Mouse (Mus musculus) right cerebral cortex, postnatal 4 days (tissue): ENCODE data around the gene P2ry2.

Experiments used
- DNase-seq: peaks from one replicate; pipeline ENCODE4 v3.0.0-alpha.2; 2022

The P2ry2 gene

DNA sequence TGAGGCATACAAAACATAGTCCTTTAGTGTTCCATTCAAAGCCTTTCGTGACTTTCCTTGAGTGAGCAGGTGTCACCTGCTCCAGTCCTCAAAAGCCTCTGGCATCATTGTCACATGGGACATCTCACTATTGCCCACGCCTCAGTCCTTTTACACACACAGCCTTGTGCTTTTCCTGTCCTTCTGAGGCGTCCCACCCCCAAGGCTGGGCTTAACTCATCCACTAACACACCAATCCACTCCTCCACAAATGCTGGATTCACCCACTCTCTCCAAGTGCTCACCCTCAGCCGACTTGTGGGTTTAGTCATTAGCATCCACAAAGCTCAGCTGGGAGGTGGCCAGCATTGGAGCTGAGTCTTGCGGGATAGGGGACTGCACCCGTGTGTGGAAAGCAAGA is 4.8 kb upstream of the P2ry2 start:
- no peak for DNase-seq

GRCm38 (mm10) chr7:101017021-101017461 is 4.4 kb upstream of the P2ry2 start:
- peak; percentile 67 for DNase-seq

GRCm38 (mm10) chr7:101014985-101015384 is 2.3 kb upstream of the P2ry2 start:
- no peak for DNase-seq

DNA sequence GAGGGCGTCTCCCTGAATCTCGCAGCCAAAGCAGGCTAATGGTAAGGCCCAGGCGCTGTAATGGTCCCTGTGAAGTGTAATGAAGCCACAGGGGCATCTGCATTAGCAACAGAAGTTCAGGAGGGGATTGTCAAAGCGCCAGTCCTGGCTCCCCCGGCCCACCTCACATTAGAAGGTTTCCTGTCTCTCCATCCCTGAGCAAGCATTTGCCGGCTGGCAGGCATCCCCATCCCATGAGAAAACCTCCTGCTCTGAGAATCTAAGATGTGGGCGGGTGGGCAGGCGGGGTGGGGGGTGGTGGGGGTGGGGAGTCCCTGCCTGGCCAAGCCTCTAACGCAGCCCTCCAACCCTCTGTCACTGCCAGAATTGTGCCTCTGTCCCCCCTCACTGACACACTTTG is 1.4 kb upstream of the P2ry2 start:
- DNase-seq = no peak

DNA sequence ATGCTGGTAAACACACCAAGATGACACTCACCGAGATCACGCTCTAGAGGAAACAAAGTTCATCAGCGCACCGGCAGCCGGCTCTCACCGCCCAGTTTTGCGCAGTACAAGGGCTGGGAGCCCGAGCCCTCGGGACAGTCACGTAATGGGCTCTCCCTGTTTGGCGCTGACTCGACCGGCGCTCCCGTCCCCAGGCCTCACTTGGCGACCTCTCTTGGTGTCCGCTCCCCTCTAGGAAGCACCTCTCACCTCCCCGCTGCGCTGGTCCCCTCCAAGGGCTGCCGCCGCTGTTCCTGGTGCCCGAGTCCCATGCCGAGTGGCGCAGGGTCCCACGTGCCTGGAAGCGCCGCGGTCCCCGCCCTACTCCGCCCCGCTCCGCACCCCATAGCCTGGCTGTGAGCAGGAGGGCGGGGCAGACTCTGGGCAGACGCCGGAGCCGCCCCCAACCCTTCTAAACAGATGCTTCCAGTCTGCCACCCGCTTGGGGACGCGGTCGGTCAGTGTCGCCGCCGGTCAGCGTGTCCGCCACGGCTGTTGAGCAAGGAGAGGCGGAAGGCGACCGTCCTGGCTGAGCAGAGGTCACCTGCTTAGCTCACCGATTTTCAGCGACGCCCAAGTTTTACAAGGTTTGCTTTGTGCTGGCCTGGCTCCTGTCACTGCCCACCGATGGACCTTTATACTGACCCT is 842 bp downstream of the P2ry2 start:
- peak; percentile 42 for DNase-seq

DNA sequence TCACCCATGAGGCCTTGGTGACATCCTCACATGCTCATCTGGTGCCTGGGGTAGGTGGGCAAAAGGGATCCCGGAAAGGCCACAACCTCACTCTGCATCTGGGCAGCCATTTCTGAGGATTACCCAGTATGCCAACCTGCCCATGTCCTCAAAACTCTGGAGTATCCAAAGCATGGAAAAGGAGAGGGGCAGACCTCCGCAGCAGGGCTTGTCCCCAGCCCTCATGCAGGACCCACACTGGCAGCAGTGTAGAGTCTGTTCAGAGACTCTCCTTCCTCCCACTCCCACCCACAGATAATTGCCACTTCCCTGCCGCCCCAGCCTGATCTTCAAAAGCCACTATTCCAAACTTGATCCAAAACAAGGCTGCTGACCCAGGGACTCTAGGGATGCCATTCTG is 1.9 kb downstream of the P2ry2 start:
- DNase-seq = no peak

GRCm38 (mm10) chr7:101006201-101006600 is 6.5 kb downstream of the P2ry2 start:
- DNase-seq = no peak

DNA sequence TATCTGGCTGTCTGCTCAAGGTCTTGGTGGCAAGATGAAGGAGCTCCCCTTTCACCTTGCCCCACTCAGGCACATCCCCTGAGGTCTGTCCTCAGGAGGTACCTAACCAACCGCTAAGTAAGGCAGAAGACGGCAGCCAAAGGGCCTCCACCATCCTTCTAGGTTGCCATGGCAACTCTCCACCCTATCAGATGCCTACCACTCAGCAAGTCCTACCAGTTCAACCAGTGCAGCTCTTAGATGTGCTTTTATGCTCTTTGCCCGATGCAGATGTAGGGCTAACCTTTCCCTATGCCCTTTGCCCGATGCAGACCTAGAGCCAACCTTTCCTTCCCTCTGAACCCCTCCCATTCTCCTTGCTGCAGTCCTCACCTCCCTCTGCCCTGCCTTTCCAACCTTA is 7.5 kb downstream of the P2ry2 start:
- no peak for DNase-seq

DNA sequence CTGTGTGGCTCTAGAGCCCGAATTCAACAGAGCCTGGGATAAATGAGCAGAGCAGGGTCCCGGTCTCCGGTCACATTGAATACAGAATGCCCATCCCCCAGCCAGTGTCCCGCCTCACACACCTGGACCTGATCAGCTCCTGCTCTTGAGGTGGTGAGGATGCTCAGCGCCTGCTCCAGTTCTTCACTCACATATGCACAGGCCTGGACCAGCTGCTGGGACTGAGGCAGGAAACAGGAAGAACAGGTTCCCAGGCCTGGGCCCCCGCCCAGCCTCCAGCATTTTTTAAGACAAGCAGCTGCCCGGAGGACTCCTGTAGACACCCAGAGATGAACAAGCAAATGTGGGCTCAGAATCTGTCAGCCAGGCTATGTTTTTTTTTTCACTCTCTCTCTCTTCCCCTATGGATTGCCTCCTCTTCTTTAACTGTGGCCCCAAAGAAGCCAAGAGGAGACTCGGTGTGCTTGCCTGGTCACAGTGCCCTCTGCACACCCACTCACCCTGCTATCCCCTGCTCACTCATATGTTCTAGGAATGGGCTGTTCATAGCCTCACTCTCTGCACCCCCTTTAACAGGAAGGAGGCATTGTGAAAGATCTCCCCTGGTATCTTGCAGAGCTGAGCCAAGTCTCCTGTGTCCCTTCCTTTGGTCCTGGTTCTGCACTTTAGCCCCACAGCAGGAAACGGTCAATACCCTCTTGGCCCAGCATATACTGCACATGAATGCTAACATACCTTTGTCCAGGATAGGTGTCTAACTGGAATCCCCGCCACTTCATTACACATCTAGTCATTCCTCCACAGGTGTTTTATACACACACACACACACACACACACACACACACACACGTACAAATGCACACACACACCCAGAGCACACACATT is 9.0 kb downstream of the P2ry2 start:
- DNase-seq = no peak

- DNase-seq = no peak
Observed at GRCm38 (mm10) chr7:101002274-101002673, 10.4 kb downstream of the P2ry2 start.

GRCm38 (mm10) chr7:100999623-101000022 is 13.0 kb downstream of the P2ry2 start:
- DNase-seq = no peak

DNA sequence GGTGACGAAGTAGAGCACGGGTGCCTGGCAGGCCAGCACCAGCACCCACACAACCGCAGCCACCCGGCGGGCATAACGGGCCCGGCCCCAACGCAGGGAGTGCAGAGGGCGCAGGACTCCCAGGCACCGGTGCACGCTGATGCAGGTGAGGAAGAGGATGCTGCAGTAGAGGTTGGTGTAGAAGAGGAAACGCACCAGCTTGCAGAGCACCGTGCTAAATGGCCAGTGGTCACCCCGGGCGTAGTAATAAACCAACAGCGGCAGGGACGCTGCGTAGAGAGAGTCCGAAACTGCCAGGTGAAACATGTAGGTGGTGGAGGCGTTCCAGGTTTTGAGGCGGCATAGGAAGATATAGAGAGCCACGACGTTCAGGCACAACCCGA is 14.1 kb downstream of the P2ry2 start:
- DNase-seq = no peak

DNA sequence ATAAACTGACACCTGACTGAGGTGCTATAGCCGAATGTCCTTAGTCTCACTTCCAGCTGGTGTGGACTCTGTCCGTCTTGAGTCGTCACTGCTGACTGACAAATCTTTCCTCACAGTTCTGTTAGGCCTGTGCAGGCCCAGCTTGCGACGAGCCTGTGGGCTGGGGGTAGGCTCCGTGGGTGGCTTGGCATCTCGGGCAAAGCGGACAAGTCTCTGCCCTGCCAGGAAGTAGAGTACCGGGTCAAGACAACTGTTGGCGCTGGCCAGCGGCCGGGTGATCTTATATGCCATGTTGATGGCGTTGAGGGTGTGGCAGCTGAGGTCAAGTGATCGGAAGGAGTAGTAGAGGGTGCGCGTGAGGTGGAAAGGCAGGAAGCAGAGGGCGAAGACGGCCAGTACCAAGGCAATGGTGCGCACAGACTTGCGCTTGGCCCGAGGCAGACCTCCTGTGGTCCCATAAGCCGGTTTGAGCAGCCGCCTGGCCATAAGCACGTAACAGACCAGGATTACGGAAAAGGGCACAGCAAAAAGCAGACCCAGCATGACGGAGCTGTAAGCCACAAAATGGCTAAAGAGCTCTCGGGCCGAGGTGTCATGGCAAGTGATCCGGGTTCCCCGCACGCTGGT is 14.6 kb downstream of the P2ry2 start:
- no peak for DNase-seq

DNA sequence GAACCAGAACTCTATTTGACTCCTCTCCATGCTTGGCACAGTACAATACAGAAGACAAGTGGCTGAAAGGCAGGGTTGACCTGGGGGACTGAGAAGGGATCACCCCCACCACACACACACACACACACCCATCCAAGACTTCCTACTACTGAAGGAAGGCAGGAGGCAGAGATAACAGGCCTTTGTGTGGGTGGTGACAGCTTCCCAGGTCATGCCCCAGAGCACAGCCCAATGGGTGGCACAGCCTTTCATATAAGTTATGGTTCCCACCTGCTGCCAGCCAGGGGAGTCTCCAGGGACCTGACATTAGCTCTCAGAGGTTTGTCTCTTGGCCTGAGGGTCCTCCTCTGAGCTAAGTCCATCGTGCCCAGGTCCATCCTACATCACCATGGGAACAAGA is 15.5 kb downstream of the P2ry2 start:
- no peak for DNase-seq

- DNase-seq = no peak
Observed at GRCm38 (mm10) chr7:100995951-100996350, 16.7 kb downstream of the P2ry2 start.

DNA sequence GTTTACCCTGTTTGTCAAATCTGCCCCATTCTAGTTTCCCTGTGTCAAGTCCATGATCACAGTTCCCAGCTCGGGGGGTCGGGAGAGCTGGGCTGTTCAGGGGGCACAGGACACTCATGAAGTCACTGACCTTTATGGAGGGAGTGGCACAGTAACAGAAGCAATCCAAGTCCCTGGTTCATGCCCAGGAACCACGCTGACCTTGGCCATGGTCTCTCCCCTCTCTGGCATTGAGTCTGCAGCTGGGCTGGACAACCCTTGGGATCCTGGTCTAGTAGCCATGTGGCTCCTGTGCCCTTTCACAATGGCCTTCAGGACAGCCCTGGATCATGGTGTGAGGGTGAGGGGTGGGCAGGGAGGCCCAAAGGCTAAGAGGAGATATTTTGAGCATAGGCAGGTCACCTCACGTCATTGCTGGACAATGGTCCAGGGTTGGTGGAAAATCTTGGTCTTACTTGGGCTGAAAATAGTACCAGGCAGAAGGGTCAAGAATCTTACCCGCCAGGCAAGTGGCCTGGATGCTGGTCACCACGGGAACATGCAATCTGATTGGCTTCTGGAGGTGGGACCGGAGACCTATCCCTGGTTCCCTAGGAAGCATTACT is 17.3 kb downstream of the P2ry2 start:
- DNase-seq = no peak

DNA sequence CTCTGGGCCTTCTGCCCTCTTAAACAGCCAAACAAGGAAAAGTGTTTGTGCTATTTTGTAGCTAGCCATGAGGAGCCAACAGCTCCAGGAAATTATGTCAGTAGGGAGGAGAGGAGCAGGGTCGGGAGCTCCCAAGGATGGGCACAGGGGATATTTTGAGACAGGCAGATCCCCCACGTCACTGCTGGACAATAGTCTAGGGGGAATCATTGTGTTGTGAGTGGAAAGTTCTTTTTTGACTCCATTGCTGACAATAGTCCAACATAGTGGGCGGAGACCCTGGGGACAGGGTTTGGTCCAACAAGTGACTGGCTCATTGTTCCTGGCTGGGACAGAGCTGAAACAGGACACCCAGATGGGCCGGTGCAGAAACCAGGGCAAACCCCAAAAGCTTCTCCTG is 19.5 kb downstream of the P2ry2 start:
- no peak for DNase-seq

- DNase-seq = no peak
Observed at GRCm38 (mm10) chr7:100991972-100992371, 20.7 kb downstream of the P2ry2 start.

GRCm38 (mm10) chr7:100990636-100991311 is 21.9 kb downstream of the P2ry2 start:
- no peak for DNase-seq

DNA sequence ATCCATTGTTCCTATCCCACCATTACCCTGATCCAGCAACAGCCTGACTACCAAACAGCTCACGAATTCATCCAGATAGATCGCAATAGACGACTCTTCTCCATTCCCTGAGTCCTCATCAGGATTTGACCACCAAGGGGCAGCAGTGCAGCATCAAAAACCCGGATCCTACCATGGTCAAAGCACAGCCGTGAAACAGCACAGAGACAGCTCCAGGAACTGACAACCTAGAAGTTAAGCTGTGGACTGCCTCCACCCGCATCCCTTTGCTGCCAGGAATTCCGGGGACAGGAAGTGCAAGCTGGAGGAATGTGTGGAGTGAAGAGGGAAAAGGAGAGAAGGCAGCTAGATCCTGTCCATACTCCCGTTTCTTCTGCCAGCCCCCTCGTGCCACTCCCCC is 24.6 kb downstream of the P2ry2 start:
- DNase-seq = peak; percentile 58

DNA sequence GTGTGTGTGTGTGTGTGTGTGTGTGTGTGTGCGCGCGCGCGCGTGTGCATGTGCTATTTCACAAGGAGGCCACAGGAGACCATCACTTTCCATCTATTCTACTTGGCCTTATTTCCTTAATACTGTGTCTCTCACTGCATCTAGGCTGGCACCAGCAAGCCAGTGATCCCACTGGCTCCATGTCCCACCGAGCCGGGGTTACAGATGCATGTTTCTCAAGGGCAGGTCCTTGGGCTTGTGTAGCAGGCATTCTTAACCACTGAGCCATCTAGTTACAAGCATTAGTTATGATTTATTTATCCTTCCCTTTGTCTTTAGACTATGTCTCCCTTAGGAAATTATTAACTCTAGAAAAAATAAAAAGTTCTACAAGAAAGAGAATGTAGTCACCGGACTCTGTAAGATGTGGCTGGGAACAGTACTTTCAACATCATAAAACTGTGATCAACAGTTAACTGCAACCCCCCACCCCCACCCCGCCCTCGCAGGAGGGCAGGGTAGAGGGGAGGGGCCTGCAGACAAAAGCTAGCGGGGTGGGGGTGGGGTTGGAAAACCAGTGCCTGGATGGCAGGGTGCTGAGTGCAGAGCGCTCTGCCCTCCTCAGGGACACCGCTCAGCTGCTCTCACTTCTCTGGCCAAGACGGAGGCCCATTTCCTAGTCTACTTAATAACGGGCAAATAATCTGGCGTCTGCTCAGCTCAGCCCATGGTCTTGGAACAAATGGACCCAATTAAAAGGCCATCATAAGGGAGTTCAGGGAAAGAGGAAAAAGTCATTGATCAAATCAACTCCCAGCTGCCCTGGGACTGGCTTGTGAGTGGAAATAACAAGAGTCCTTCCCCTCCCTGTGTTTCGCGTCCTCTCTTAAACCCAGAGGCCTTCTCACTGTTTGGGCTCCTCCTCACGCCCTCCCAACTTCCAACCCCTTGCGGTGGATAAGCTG is 27.9 kb downstream of the P2ry2 start:
- DNase-seq = no peak

- DNase-seq = peak; percentile 55
Observed at GRCm38 (mm10) chr7:100979175-100979574, 33.5 kb downstream of the P2ry2 start.
